8 mouse cellular contexts compared by ENCODE assay signal in genomic region chr3:27982436-27983017, GRCm38 (mm10). TPM values are rescaled to one million over a fixed set of nuclear protein-coding genes. Genes with fewer than 3 reads are reported as not detected.
DNase-seq lines count a peak whose midpoint lies in the region; ATAC-seq lines count a peak whose summit lies in the region.
"Had no signal": no experiment of that assay in that cellular context is flagged by ENCODE, and none has a peak within 500 bp of the region (broad histone marks: within the 10 kb centered on the region; RNA-seq: fewer than 3 reads in every experiment).

No protein-coding gene starts in this region.

- no peak for ATAC-seq in midbrain, embryonic 11.5 days (ENCODE audit: low FRiP score)
- 0 out of 2 replicates have a peak, but pooled peaks have one; percentile 66 for ATAC-seq in stomach, embryonic 14.5 days (ENCODE audit: insufficient number of reproducible peaks, insufficient read depth, low FRiP score, low read depth)

- H3K36me3 ChIP-seq in midbrain, embryonic 11.5 days (ENCODE audit: control insufficient read depth, insufficient read depth, low read length), result no peaks in the 10 kb centered on the region
- H3K36me3 ChIP-seq in stomach, embryonic 14.5 days (ENCODE audit: control insufficient read depth, insufficient read depth, low read length), result no peaks in the 10 kb centered on the region
- H3K36me3 ChIP-seq: hindbrain, embryonic 15.5 days had no signal

- H3K9me3 ChIP-seq in midbrain, embryonic 11.5 days (ENCODE audit: control insufficient read depth, low read length), result no peaks in the 10 kb centered on the region
- no peaks in the 10 kb centered on the region for H3K9me3 ChIP-seq in stomach, embryonic 14.5 days (ENCODE audit: control insufficient read depth, low read depth, low read length)
- H3K9me3 ChIP-seq: hindbrain, embryonic 15.5 days had no signal

- 48% methylated on average over 7 of the region's 7 CpGs for WGBS in midbrain, embryonic 11.5 days
- 36% methylated on average over 7 of the region's 7 CpGs for WGBS in stomach, embryonic 14.5 days

- H3K4me2 ChIP-seq in midbrain, embryonic 11.5 days, result no peak overlapping the region
- no peak overlapping the region for H3K4me2 ChIP-seq in stomach, embryonic 14.5 days (replicated peaks; ENCODE audit: low read depth, low read length)
- H3K4me2 ChIP-seq: hindbrain, embryonic 15.5 days had no signal

- DNase-seq in adrenal gland, adult (ENCODE audit: inconsistent age in 2 of 2, low spot score in 1 of 2), result peak; percentile 73 to 91
- DNase-seq in cerebellum, postnatal 36 days, result peak; percentile 31 to 47
- DNase-seq in gastrocnemius, adult 18-20 months (ENCODE audit: low spot score), result peak; percentile 82
- DNase-seq in hindlimb bud, embryonic 11.5 days (ENCODE audit: extremely low spot score, low read depth, low spot score), result peak; percentile 28
- DNase-seq in left cerebral cortex, adult 18-20 months (ENCODE audit: low spot score in 2 of 2), result peak; percentile 76 to 77
- DNase-seq in midbrain, embryonic 11.5 days (ENCODE audit: low spot score, missing footprints), result peak; percentile 95

- no peak overlapping the region for H3K27ac ChIP-seq in midbrain, embryonic 11.5 days (ENCODE audit: low read depth, low read length)
- H3K27ac ChIP-seq in stomach, embryonic 14.5 days (ENCODE audit: low read length), result no peak overlapping the region

- H3K9ac ChIP-seq in midbrain, embryonic 11.5 days (ENCODE audit: low read length), result no peak overlapping the region
- no peak overlapping the region for H3K9ac ChIP-seq in stomach, embryonic 14.5 days (replicated peaks; ENCODE audit: low read depth, low read length)
- H3K9ac ChIP-seq: hindbrain, embryonic 15.5 days had no signal

- H3K4me3 ChIP-seq in midbrain, embryonic 11.5 days (ENCODE audit: low read depth, low read length), result no peak overlapping the region
- H3K4me3 ChIP-seq in stomach, embryonic 14.5 days (ENCODE audit: low read depth, low read length), result no peak overlapping the region
- H3K4me3 ChIP-seq: hindbrain, embryonic 15.5 days had no signal

- peaks cover 3% of the 10 kb centered on the region; the same call in 1 of the 2 replicates for H3K4me1 ChIP-seq in midbrain, embryonic 11.5 days (ENCODE audit: control insufficient read depth, insufficient read depth, low read length)
- H3K4me1 ChIP-seq in stomach, embryonic 14.5 days (ENCODE audit: control insufficient read depth, insufficient read depth, low read length), result no peaks in the 10 kb centered on the region

- H3K27me3 ChIP-seq in midbrain, embryonic 11.5 days (ENCODE audit: control insufficient read depth, insufficient read depth, low read length), result no peaks in the 10 kb centered on the region
- H3K27me3 ChIP-seq in stomach, embryonic 14.5 days (ENCODE audit: control insufficient read depth, insufficient read depth, low read length), result no peaks in the 10 kb centered on the region
- H3K27me3 ChIP-seq: hindbrain, embryonic 15.5 days had no signal

RNA-seq across cellular contexts. Expression of gene Pld1, which starts 44.0 kb away (rescaled TPM):
- total RNA-seq in gastrocnemius, adult 18-20 months (2021), result 1 to 10 TPM; 4.4 to 5.4 TPM
- total RNA-seq in left cerebral cortex, adult 18-20 months (2021), result 1 to 10 TPM; 5.5 to 7.6 TPM
- 4.5 and 5.2 TPM in 2 replicates for polyA plus RNA-seq in midbrain, embryonic 11.5 days (2014; fragmentation: Nextera tagmentation; extraction: Ambion mirVana)
- 6.9 and 7.6 TPM in 2 replicates for polyA plus RNA-seq in stomach, embryonic 14.5 days (2014; fragmentation: Nextera tagmentation; extraction: Ambion mirVana)

Comparison
In these comparisons a context has a peak if more than half of its experiments do, and no peak if none do; other contexts are left out.
1. DNase-seq: peak in every context shown above with its lines; median percentile 95 in midbrain, embryonic 11.5 days; 82 in adrenal gland, adult; 82 in gastrocnemius, adult 18-20 months; 76 in left cerebral cortex, adult 18-20 months; 39 in cerebellum, postnatal 36 days; 28 in hindlimb bud, embryonic 11.5 days.